Mouse (Mus musculus): ENCODE measurements around the gene Ryr1.
"Not testable (repeated sequence)": the region's sequence is repeated elsewhere in the genome, so short reads cannot be mapped to it uniquely, and the experiment has no call there.

Ryr1 gene

DNA sequence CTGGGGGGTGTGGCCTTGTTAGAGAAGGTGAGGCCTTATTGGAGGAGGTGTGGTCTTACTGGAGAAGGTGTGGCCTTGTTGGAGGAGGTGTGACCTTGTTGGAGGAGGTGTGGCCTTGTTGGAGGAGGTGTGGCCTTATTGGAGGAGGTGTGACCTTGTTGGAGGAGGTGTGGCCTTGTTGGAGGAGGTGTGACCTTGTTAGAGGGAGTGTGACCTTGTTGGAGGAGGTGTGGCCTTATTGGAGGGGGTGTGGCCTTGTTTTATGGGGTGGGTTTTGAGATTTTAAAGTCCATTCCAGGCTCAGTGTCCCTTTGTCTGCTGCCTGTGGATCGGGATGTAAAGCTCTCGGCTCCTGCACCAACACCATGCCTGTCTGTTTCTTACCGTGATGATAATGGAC lies 40.6 kb downstream of the Ryr1 start:
- DNase-seq (ENCODE audit: low spot score), result no peak

DNA sequence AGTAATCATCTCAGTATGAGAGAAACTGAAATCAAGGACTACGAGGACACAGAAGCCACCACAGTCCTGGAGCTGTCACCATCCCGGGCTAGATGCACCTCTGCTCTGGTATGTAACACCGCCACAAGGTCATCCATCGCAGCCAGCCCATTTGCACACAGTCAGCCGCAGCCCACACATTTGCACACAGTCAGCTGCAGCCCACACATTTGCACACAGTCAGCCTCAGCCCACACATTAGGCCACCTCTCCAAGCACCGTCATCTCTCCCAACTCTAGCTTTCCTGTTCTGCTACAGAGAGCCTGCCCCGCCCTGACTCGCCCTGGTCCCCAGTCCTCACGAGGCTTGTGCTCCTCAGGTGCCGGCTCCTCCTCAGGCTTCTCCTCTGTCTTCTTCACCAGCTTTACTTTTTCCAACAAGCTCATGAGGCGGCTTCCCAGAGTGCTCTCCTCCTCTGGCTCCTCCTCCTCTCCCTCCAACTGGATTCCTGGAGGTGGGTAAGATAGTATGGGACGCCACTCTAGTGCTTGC lies 45.5 kb downstream of the Ryr1 start:
- DNase-seq (ENCODE audit: low spot score), result no peak

DNA sequence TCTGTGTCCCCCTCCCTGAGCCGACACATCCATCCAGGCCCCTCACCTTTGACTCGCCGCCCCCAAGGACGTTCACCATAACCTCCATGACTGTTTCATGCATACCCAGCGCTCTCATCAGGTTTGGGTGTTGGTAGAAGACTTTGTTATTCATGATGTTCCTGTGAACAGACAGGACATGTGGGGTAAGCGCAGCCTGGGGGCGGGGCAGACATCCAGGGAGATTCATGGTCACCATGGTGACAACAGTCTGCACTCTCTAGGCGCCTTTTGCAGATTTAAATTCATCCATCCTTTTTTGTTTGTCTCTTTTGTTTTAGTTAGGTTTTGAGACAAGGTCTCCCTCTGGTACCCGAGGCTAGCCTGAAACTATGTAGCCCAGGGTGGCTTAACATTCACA lies 48.0 kb downstream of the Ryr1 start:
- no peak for DNase-seq (ENCODE audit: low spot score)

DNA sequence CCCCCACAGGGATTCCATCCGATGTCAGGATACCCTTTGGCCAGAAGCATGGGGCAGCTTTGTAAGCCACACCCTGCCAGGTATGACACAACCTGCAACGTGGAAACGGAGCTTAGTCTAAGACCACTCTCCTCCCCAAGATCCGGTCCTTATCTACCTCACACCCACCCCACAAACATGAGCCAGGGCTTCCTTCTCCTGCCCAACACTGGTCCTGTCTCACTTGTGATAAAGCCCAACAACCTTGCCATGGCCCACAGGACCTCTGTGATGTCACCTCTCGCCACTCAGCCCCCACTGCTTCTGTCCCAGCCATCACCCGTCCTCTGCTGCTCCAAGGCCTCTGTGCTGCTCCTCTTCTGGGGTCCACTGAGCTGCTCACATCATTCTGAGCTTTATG lies 49.8 kb downstream of the Ryr1 start:
- no peak for DNase-seq (ENCODE audit: low spot score)

DNA sequence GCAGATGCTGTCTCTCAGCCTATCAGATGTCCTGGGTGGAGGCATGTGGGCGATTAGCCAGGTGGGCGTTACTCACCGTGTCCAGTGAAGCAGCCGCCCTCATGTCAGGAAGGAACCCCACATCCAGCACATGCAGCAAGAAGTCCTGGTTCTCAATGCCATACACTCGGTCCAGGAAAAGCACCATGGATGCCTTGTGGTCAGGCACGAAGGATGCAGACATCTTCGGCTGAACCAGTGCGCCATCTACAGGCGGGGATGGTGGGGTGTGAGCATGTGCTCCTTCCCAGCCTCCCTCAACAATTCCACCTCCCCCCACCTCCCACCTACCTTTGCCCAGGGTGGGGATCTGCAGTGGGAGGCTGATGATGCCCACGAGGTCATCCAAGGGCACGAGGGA lies 52.3 kb downstream of the Ryr1 start:
- peak; percentile 62 for DNase-seq (ENCODE audit: low spot score)

DNA sequence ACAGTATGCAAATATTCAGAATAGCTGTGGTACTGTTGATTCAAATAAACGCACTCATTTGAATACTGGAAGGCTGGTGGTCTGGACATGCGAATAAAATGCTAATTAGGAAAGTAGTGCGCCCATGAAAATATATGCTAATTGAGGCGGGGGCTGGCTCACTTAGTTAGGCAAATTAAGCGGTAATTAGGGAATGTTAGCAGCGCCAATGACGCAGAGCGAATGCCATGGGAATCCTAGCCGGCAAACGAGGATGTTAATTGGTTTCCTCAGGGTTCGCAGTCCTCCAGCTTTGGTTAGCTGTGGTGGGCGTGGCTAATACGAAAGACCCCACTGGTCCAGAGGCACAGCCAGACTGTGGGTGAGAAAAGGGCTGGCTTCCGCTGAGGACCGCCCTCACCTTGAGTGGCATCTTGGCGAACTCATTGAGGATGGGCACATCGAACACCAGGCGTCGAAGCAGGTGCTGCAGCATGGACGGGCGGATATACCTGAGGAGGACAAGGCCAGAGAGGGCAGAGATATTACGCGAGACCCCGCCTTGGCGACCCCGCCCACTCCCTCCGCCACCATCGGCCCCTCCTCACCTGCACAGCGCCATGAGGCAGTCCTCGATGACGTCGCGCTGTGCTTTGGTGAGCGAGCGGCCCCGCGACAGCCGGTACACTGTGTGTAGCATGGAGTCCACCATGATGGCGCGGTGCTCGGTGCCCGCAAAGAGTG lies 53.6 kb downstream of the Ryr1 start:
- DNase-seq (ENCODE audit: low spot score), result peak; percentile 68

DNA sequence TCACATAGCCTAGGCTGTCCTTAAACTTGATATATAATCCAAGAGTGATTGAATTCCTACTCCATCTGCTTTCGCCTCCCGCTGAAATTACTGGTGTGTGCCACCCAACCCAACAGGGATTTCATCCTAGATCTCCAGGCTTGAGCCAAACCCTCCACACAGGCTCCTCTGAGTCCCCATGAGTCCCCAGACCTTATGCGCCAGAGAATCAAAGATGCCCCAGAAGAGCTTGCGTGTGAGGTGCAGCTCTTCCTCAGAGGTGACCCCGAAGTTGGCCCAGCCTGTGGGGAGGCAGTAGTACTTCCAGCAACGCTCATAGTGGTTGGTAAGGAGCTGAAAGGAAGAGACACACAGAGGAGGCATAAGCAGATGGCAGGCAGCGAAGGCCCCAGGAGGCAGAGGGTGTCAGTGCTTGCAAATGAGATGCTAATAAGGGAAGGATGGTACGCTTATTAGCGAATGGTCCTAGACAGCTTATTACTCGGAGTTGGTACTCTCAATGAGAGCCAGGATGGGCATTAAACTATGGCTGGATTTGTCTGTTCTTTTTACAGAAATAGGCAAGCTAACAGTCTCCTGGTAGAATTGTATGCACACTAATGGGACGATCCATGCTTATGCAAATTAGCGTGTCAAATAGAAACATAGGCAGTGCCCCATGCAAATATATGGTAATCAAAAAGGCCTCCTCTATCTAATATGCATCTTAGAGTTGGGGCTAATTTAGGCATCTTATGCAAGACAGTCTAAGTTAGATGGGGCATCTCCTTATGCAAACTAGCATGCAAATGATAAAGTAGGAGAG lies 54.4 kb downstream of the Ryr1 start:
- no peak for DNase-seq (ENCODE audit: low spot score)

DNA sequence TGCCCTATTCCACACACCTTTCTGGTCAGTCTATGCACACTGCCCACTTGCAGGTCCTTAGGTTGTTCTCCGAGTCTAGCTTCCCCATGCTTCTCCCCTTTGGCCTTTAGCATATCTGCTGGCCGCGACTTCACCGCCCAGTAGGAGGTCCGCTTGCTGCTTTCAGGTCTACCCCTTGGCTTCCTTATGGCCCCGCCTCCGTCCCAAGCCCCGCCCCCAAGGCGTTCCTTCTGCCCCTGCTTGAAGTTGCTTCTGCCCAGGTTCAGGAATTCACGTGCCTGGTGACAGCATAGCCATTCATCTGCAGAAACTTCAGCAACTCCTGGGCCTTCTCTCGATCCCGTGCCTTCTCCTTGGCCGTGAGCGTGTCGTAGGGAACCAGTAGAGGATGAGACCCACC lies 57.2 kb downstream of the Ryr1 start:
- DNase-seq (ENCODE audit: low spot score), result peak; percentile 61

DNA sequence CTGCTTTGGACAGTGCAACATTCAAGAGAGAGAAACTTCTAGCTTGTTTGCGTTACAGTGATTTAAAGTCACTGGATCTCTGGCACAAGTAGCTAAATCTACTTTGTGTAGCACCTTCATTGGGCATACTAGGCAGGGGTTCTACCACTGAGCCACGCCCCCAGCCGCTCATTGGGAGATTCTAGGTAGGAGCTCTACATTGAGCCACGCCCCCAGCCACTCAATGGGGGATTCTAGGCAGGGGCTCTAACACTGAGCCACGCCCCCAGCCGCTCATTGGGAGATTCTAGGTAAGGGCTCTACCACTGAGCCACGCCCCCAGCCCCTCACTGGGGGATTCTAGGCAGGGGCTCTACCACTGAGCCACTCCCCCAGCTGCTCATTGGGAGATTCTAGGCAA lies 61.5 kb downstream of the Ryr1 start:
- DNase-seq (ENCODE audit: low spot score), result not testable (repeated sequence)

DNA sequence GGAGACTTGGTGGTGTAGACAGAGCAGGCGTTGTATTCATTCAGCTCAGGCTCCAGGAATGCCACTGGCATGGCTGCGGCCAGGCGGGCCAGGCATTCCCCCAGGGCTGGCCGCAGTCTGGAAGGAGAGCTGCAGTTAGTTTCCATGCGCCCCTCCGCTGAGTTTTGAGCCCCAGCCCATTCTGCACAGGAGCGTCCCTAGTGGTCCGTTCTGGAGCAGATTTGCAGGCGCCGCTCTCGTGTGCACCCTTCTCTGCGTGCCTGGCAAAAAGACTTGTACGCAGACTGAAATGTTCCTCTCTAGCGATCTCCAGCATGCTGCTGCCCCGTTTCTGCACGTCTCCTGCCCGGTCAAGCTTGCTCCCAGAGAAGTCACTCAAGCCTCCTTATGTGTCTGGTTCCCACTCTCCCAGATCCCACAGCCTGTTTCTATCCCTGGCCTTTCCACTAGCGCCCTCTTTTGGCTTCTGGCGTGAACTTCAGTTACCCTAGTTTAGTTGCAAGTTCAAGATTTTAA lies 63.4 kb downstream of the Ryr1 start:
- DNase-seq (ENCODE audit: low spot score), result peak; percentile 79

DNA sequence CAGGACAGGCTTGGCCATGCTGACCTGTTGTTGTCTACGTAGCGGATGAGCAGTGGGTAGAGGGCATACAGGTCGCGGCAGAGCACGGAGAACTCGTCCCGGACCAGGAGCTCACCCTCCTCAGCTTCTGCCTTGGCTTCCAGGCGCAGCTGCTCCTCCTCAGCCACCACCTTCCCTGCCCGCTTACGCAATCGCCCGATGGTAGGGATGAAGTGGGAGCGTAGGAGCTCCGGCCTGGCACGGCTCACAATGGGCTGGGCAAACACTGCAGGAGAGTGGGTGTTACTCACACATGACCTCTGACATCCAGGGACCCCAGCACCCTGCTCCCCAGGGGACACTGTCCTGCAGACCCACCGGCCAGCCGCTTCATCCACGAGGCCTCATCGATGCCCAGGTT lies 65.5 kb downstream of the Ryr1 start:
- DNase-seq (ENCODE audit: low spot score), result no peak

DNA sequence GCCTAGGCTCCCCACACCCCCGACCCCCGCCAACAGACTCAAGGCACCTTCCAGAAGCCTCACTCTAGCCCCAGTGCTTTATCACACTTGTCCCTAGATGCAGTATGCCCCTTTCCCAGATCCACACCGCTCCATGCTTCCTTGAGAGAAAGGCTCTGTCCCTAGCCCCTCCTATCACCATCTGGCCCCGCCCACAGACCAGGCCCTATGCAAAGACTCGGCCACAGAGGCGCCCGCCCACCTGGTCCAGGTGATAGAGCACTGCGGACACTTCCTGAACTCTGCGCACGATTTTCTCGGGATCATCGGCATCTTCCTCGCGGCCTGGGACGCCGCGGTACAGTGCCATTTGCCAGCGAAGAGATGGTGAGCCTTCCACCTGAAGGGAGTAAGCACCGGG lies 72.2 kb downstream of the Ryr1 start:
- no peak for DNase-seq (ENCODE audit: low spot score)

DNA sequence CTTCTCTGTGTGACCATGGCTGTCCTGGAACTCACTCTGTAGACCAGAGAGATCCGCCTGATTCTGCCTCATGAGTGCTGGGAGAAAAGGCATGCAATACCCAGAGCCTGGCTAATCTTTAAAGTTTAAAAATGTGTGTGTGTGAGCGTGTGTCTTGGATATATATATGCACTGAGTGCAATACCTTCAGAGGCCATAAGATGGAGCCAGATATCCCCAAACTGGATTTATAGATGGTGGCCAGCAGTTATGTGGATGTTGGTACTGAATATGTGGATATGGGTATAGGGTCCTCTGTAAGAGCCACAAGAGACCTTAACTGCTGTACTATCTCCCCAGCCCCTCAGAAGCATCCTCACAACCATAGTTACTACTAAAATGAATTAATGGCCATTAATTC lies 74.2 kb downstream of the Ryr1 start:
- DNase-seq (ENCODE audit: low spot score), result peak; percentile 76

DNA sequence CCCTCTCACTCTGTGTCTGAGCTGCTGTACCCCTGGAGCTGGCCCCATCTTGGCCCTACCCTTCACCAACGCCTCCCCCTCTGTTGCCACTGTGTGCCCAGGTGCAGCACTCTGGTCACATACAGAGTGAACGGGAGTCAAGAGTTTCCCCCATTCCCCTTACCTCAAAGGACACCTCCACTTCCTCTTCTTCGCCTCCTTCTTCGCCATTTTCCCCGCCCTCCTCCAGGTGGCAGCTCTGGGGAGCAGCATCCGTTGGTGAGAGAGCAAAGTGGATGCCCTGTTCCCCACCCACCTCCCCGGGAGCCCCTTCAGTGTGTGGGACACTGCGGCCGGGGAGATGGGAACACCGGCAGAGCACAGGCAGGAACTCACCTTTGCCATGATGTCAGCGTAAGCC lies 76.4 kb downstream of the Ryr1 start:
- DNase-seq (ENCODE audit: low spot score), result no peak

DNA sequence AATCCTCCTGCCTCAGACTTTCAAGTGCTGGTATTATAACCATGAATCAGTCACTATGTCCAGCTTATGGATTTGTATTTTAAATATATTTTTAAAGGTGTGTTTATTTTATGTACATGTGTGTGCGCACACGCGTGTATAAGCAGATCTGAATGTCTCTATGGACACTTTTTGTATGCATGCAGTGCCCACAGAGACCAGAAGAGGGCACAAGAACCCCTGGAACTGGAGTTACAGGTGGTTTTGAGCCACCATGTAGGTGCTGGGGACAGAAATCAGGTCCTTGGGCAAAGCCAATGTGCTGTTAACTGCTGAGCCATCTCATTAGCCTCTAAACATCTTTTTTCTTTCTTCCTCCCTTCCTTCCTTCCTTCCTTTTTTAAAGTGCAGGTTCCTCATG lies 76.9 kb downstream of the Ryr1 start:
- no peak for DNase-seq (ENCODE audit: low spot score)

DNA sequence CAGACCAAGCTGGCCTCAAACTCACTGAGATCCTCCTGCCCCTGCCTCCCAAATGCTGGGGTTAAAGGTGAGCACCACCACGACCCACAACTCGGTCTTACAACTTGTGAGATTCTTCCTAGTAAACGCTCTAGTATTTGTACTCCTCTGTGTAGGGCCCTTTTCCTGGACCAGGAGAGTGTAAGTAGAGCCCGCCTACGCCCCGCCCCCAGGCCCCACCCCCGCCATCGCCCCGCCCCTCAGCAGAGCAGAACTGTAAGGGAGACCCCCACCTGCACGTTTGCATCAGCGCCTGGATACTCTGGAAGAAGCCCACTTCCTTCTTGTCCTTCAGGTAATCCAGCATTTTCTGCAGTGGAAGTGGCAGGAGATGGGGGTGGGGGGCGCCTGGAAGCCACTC lies 78.4 kb downstream of the Ryr1 start:
- DNase-seq (ENCODE audit: low spot score), result no peak

DNA sequence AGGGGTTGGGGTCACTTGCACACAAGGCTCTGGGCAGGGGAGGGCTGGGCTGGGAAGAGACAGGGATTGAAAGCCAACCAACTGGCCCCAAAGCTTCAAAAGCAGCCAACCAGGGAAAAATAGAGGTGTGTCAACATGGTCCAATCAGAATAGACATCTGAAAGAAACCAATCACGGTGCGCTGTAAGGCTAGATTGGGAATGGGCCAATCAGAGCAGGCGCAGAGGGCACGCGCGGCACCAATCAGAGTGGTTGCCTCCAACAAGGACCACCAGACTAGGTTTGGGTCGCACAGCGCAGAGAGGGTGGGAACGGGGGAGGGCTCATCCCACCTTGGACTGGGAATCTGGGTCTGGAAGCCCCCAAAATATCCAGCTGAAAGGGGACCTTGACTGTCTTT lies 80.7 kb downstream of the Ryr1 start:
- DNase-seq (ENCODE audit: low spot score), result peak; percentile 48

DNA sequence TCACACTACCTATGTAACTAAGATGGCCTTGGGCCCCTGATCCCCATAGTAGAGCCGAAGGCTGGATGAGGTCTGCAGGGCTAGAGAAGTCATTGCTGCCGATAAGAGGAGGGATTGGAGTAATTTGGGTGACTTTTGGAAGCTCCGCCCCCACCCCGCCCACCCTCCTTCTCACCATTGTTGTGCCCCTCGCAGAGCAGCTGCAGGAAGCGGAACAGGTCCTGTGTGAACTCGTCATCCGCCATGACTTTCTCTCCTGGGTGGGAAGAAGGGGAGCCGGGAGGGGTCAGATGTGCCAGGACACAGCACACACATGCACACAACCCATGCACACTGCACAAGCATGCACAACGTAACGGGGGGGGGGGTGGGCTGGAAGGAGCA lies 81.3 kb downstream of the Ryr1 start:
- DNase-seq (ENCODE audit: low spot score), result peak; percentile 24

DNA sequence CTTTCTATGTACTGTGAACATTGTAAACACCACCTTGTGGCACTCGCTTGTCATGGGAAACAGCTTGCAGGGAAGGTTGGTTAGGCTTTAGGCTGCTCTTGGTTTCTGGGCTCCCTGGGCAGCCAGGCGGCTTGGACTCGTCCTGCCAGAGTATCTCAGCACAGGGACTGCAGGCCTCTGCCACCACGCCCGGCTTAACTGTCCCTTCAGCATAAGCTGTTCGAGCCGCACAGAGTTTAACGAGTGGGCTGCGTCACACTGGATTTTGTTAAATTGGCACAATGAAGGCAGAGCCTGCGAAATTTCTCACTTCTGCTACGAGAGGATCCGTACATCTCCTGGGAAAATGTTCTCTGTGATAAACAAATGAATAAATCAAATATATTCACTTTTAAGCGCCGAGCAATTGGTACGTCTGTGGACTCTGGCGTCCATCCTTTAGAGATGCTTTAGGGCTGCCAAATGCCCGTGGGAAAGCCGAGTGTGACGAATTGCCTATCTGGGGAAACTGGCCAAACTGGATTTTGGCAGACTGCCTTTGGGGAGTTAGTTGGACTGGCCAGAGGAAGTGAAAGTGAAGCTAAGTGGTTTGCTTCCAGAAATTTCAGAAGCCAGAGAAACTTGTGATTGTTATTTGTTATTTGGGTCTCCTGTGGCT lies 81.8 kb downstream of the Ryr1 start:
- no peak for DNase-seq (ENCODE audit: low spot score)

DNA sequence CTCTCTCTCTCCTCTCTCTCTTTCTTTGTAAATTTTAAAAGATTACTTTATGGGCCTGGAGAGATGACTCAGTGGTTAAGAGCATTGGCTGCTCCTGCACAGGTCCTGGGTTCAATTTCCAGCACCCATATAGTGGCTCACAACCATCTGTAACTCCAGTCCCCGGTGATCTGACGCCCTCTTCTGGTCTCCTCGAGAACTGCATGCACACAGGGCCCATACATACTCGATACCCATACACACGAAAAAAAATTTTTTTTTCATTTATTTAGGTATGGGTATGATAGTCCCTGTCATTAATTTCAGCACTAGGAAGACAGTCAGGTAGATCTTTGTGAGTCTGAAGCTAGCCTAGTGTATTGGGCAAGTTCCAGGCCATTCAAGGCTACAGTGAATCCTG lies 83.8 kb downstream of the Ryr1 start:
- no peak for DNase-seq (ENCODE audit: low spot score)

DNA sequence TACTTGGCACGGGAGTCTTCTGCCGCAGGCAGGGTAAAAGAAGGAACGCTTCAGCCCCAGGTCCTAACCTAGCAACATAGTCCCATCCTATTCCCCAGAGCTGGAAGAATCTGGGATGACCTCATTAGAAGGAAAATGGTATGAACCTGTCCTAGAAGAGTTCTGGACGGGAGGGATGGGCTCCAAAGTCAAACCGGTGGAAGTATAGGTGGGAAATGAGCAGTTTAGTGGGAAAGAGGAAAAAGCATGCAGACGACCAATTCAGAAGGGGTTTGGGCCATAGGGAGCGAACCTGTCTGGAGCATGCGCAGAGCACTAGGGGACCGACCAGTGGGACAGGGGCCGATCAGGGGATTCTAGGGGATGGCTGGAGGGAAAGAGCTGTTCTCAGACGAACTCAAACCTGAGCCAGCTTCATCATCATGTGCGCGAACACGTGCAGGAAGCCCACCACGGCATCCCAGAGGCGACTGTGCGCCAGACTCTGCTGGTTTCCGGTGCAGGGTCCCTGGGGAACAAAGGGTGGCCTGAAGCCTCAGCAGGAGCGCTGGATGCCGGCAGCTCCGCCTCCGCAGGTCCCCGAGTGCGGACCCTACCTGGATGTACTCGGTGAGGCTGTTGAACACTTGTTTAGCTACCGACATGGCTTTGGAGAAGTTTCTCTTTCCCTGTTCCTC lies 84.9 kb downstream of the Ryr1 start:
- DNase-seq (ENCODE audit: low spot score), result peak; percentile 78

DNA sequence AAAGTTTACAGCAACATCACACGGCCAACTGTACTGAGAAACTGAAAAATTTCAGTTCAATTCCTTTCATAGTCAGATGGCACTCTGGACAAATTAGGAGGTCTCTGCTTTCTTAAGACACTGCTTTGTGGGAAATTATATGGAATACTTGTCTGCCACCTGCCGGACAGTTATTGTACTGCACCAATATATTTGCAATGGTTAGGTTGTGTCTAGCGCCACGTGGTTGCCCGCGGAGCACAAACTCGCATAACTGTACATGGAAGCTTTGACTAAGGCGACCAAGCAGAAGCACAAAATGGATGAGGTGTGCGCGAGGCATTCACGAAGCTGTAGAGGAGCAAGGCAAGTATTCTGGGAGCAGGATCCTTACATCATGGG lies 85.4 kb downstream of the Ryr1 start:
- peak; percentile 99 for DNase-seq (ENCODE audit: low spot score)

Measured in embryo, embryonic 10.5 days (tissue).